Mouse (Mus musculus): ENCODE data around the gene Usp6nl. TPM values are rescaled to one million over a fixed set of nuclear protein-coding genes. Genes with fewer than 3 reads are reported as not detected.

Gene Usp6nl
- total and polyA plus RNA-seq, 2 experiments from 2014 or later: 3.4 to 8.9 TPM

DNA sequence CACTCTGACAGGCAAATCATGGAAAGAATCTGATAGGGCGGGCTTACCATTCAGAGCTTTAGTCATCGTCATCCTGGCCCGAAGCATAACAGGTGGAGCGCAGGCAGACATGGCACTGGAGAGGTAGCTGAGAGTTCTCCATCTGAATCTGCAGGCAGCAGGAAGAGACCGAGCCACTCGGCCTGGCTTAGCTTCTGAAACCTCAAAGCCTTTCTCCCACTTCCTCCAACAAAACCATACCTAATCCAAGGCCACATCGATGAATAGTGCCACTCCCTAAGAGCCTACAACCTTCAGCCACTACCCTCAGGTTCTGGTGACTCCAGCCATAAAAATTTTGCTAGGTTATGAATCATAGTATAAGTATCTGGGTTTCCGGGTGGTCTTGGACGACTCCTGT is 27.7 kb downstream of the Usp6nl start:
- ATAC-seq (ENCODE audit: insufficient read depth, low read depth) (no peak), DNase-seq (ENCODE audit: low spot score) (no peak)
- Histone ChIP-seq H3K4me1 (ENCODE audit: control insufficient read depth, insufficient read depth) (peaks cover 26% of the 10 kb centered on the region), H3K9me3 (replicated peaks; ENCODE audit: control insufficient read depth, low read length) (0 out of 2 replicates have a peak, but pooled peaks cover 5% of the 10 kb centered on the region), H3K4me3 (ENCODE audit: low read depth, low read length) (no peak overlapping the region), H3K4me2 (ENCODE audit: low read depth, low read length) (no peak overlapping the region), H3K27ac (ENCODE audit: low read depth) (no peak overlapping the region), H3K9ac (replicated peaks; ENCODE audit: low read depth, low read length) (no peak overlapping the region), H3K27me3 (ENCODE audit: control insufficient read depth, insufficient read depth, low read length) (no peaks in the 10 kb centered on the region), H3K36me3 (replicated peaks; ENCODE audit: control insufficient read depth, insufficient read depth, low read length) (no peaks in the 10 kb centered on the region)
- TF ChIP-seq CTCF (IDR thresholded peaks at IDR 0.05; ENCODE audit: low read depth): no peak
- no peak for TF ChIP-seq EP300 (IDR thresholded peaks at IDR 0.05; ENCODE audit: low read depth)
- WGBS: 80% methylated on average over 9 of the region's 9 CpGs

DNA sequence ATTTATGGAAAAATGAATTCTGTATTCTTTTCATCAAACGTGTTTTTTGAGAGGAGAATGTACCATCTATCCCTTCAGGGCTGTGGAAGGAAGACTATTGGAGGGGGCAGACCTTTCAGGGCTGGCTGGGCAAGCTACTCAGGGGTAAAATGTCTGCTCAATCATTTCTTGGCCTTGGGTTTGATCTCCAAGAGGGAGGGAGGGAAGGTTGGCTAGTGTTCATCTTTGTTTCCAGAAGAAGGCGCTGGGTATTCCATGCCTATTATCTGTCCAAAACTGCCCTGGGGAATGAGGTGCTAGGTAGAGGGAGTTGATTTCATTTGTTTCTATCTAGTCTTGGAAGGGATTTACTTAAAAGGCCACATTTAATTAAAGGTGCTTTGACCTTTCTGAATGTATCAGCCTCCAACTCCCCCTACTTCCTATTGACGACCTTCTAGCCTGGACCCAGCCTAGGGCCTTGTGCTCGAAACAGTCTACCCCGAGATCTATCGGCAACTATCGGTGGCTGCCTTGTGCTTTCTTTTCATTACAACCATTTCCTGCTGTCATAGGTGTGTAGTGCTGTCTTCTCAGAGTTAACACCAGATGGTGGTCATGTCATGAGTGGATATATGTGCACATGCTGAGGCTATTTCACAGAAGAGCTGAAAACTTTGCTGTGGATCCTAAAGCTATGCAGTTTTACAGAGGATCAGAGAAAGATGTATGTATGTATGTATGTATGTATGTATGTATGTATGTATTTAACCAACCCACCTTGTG is 28.6 kb downstream of the Usp6nl start:
- Histone ChIP-seq H3K36me3 (replicated peaks; ENCODE audit: control insufficient read depth, insufficient read depth, low read length) (no peaks in the 10 kb centered on the region), H3K9ac (replicated peaks; ENCODE audit: low read depth, low read length) (no peak overlapping the region), H3K27me3 (ENCODE audit: control insufficient read depth, insufficient read depth, low read length) (no peaks in the 10 kb centered on the region), H3K4me2 (ENCODE audit: low read depth, low read length) (no peak overlapping the region), H3K4me1 (ENCODE audit: control insufficient read depth, insufficient read depth) (peaks cover 26% of the 10 kb centered on the region), H3K9me3 (replicated peaks; ENCODE audit: control insufficient read depth, low read length) (0 out of 2 replicates have a peak, but pooled peaks cover under 1% of the 10 kb centered on the region), H3K27ac (ENCODE audit: low read depth) (no peak overlapping the region), H3K4me3 (ENCODE audit: low read depth, low read length) (no peak overlapping the region)
- DNase-seq (ENCODE audit: low spot score) (no peak), ATAC-seq (ENCODE audit: insufficient read depth, low read depth) (no peak)
- TF ChIP-seq EP300 (IDR thresholded peaks at IDR 0.05; ENCODE audit: low read depth): no peak
- no peak for TF ChIP-seq CTCF (IDR thresholded peaks at IDR 0.05; ENCODE audit: low read depth)
- WGBS: 78% methylated on average over 7 of the region's 7 CpGs

DNA sequence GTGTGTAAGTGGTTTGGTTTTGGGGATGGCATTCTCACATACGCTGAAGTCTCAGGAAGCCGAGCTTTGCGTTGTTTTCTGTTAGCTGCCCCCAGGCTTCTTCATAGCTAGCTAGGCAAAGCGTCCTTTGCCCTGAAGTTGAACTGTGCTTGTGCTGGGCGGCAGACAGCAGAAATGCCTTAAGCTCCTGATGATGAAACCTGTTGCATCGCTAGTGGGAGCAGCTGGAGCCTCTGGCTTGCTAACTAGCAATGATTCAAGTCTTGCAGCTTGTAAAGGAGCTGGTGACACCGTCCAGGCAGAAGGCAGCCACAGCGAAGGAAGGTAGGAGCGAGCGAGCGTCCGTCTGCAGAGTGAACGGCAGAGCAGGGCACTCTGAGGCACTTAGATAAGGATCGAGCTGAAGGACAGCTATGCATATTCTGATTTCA is 30.1 kb downstream of the Usp6nl start:
- no peak overlapping the region for H3K27ac ChIP-seq (ENCODE audit: low read depth)
- no peaks in the 10 kb centered on the region for H3K36me3 ChIP-seq (replicated peaks; ENCODE audit: control insufficient read depth, insufficient read depth, low read length)
- DNase-seq (ENCODE audit: low spot score): peak; percentile 16
- WGBS: 28% methylated on average over 14 of the region's 14 CpGs
- TF ChIP-seq CTCF (IDR thresholded peaks at IDR 0.05; ENCODE audit: low read depth) (no peak), EP300 (IDR thresholded peaks at IDR 0.05; ENCODE audit: low read depth) (no peak)
- H3K9ac ChIP-seq (replicated peaks; ENCODE audit: low read depth, low read length): 0 out of 2 replicates have a peak overlapping the region, but pooled peaks have one; percentile 2
- H3K4me3 ChIP-seq (ENCODE audit: low read depth, low read length): peak overlapping the region; percentile 23
- no peaks in the 10 kb centered on the region for H3K9me3 ChIP-seq (replicated peaks; ENCODE audit: control insufficient read depth, low read length)
- H3K4me1 ChIP-seq (ENCODE audit: control insufficient read depth, insufficient read depth): peaks cover 26% of the 10 kb centered on the region
- peak overlapping the region; percentile 58 for H3K4me2 ChIP-seq (ENCODE audit: low read depth, low read length)
- no peak for ATAC-seq (ENCODE audit: insufficient read depth, low read depth)
- H3K27me3 ChIP-seq (ENCODE audit: control insufficient read depth, insufficient read depth, low read length): no peaks in the 10 kb centered on the region

DNA sequence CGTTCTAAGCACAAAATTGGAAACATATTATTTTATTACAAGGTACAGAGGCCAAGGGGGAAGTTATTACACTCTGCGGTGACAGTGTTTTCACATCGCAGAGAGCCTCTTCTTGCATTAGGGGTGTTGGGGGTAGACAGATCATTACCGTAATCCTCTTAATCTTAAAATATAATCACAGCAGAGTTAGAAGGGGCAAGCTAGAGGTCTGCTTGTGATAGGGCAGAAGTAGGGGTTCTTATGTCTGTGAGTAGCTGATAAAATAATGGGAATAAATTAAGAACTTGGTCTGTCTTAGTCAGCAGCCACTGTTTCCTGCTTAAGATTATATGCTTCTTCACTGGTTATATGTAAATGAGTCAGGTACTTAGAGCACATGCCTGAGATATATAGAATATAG is 30.6 kb downstream of the Usp6nl start:
- ATAC-seq (ENCODE audit: insufficient read depth, low read depth) (no peak), DNase-seq (ENCODE audit: low spot score) (no peak)
- Histone ChIP-seq H3K4me3 (ENCODE audit: low read depth, low read length) (peak overlapping the region; percentile 23), H3K9ac (replicated peaks; ENCODE audit: low read depth, low read length) (no peak overlapping the region), H3K4me1 (ENCODE audit: control insufficient read depth, insufficient read depth) (peaks cover 26% of the 10 kb centered on the region), H3K9me3 (replicated peaks; ENCODE audit: control insufficient read depth, low read length) (no peaks in the 10 kb centered on the region), H3K27ac (ENCODE audit: low read depth) (no peak overlapping the region), H3K4me2 (ENCODE audit: low read depth, low read length) (peak overlapping the region; percentile 58), H3K27me3 (ENCODE audit: control insufficient read depth, insufficient read depth, low read length) (no peaks in the 10 kb centered on the region), H3K36me3 (replicated peaks; ENCODE audit: control insufficient read depth, insufficient read depth, low read length) (no peaks in the 10 kb centered on the region)
- 47% methylated on average over 4 of the region's 4 CpGs for WGBS
- TF ChIP-seq EP300 (IDR thresholded peaks at IDR 0.05; ENCODE audit: low read depth): no peak
- TF ChIP-seq CTCF (IDR thresholded peaks at IDR 0.05; ENCODE audit: low read depth): no peak

DNA sequence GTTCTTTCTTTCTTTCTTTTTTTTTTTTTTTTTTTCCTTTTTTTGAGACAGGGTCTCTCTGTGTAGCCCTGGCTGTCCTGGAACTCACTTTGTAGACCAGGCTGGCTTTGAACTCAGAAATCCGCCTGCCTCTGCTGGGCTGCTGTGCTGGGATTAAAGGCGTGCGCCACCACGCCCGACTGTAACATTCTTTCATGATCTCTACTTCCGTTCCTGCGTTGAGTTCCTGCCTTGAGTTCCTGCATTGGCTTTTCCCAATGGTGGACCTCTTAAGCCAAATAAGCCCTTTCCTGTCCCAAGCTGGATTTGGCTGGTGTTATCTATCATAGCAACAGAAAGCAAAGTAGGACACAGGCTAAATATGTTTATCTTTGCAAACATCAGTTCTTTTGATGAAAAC is 34.8 kb downstream of the Usp6nl start:
- H3K4me3 ChIP-seq (ENCODE audit: low read depth, low read length): no peak overlapping the region
- WGBS: 96% methylated on average over 7 of the region's 7 CpGs
- no peak overlapping the region for H3K27ac ChIP-seq (ENCODE audit: low read depth)
- peaks cover 9% of the 10 kb centered on the region for H3K4me1 ChIP-seq (ENCODE audit: control insufficient read depth, insufficient read depth)
- ATAC-seq (ENCODE audit: insufficient read depth, low read depth) (no peak), DNase-seq (ENCODE audit: low spot score) (no peak)
- no peaks in the 10 kb centered on the region for H3K27me3 ChIP-seq (ENCODE audit: control insufficient read depth, insufficient read depth, low read length)
- no peak overlapping the region for H3K9ac ChIP-seq (replicated peaks; ENCODE audit: low read depth, low read length)
- no peaks in the 10 kb centered on the region for H3K36me3 ChIP-seq (replicated peaks; ENCODE audit: control insufficient read depth, insufficient read depth, low read length)
- H3K9me3 ChIP-seq (replicated peaks; ENCODE audit: control insufficient read depth, low read length): no peaks in the 10 kb centered on the region
- no peak for TF ChIP-seq CTCF (IDR thresholded peaks at IDR 0.05; ENCODE audit: low read depth)
- H3K4me2 ChIP-seq (ENCODE audit: low read depth, low read length): no peak overlapping the region

DNA sequence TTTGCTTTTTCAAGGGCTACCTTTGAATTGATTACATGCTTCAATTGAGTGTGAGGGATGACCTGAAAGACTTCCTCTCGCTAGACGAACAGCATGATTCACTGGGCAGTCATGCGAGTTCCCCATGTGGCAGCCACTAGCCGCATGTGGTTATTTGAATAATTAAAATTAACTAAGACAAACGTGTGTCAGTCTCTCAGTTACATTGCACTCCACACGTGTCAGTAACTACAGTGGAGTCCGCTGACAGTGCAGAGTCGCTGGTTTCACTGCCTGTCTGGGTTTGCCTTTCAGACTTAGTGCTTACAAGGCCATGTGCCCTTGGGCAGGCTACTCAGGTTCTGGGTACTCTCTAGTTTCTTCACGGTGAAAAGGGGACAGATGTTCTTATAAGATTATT is 37.2 kb downstream of the Usp6nl start:
- Histone ChIP-seq H3K9ac (replicated peaks; ENCODE audit: low read depth, low read length) (no peak overlapping the region), H3K9me3 (replicated peaks; ENCODE audit: control insufficient read depth, low read length) (no peaks in the 10 kb centered on the region), H3K4me1 (ENCODE audit: control insufficient read depth, insufficient read depth) (no peaks in the 10 kb centered on the region), H3K27ac (ENCODE audit: low read depth) (no peak overlapping the region), H3K36me3 (replicated peaks; ENCODE audit: control insufficient read depth, insufficient read depth, low read length) (no peaks in the 10 kb centered on the region), H3K27me3 (ENCODE audit: control insufficient read depth, insufficient read depth, low read length) (no peaks in the 10 kb centered on the region), H3K4me3 (ENCODE audit: low read depth, low read length) (no peak overlapping the region), H3K4me2 (ENCODE audit: low read depth, low read length) (no peak overlapping the region)
- 67% methylated on average over 9 of the region's 9 CpGs for WGBS
- ATAC-seq (ENCODE audit: insufficient read depth, low read depth) (no peak), DNase-seq (ENCODE audit: low spot score) (no peak)
- TF ChIP-seq CTCF (IDR thresholded peaks at IDR 0.05; ENCODE audit: low read depth): no peak
- no peak for TF ChIP-seq EP300 (IDR thresholded peaks at IDR 0.05; ENCODE audit: low read depth)

Data from heart, postnatal 0 days (tissue).